Mouse (Mus musculus) 416B (cell line): ENCODE data around the gene Mapk3.

Experiments
- DNase-seq: peaks from one replicate; pipeline ENCODE4 v3.0.0; 2011; ENCODE audit warnings: low read depth

Mapk3 gene

DNA sequence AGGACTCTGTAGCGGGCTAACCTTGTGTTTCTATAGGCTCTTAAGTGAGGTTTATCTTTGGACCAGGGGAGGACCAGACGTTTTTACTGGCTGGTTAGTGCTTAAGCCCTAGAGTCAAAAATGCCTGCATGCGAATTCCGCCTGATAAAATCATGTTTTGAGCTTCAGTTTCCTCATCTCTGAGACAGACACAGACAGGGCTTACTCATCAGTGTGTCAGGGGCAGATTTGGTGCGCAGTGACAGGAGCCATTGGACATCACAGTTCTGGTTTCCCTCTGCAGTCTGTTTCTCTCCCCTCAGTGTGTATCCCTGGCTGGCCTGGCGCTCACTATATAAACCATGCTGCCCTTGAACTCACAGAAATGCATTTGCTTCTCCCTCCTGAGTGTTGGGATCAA is 43.8 kb downstream of the Mapk3 start:
- DNase-seq, result peak; percentile 69

DNA sequence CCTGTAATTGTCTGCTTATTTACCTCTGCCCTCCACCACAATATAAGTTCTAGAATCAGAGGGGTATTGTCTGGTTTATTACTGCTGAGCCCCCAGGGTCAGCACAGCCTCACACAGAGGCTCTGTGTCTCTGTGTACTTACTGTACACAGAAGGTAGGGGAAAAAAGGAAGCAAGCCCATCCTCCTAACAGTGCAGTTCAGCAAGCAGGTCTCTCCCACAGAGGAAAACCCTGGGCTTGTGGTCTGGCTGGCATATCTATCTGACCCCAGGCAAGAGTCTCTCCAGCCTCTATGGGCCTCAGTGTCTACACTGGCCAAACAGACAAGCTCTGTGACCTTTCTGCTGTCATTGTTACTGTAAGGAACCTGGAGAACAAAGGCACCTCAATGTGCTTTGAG is 44.4 kb downstream of the Mapk3 start:
- peak; percentile 74 for DNase-seq

DNA sequence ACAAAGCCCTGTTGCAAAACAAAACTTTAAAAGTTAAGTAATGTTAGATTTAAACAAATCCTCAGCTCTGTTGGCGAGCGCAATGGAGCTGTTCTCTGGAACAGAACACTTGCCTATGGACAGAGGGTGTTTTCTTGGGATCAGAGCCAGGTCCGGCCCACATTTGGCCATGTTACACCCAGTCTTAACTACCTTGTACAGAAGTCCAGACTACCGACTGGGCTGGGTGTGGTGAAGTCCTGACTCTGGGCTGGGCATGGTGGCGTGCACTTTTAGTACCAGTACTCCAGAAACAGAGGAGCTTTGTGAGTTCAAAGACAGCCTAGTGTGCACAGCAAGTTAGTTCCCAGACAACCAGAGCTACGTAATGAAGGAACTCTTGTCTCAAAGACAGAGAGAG is 47.6 kb downstream of the Mapk3 start:
- DNase-seq, result no peak

DNA sequence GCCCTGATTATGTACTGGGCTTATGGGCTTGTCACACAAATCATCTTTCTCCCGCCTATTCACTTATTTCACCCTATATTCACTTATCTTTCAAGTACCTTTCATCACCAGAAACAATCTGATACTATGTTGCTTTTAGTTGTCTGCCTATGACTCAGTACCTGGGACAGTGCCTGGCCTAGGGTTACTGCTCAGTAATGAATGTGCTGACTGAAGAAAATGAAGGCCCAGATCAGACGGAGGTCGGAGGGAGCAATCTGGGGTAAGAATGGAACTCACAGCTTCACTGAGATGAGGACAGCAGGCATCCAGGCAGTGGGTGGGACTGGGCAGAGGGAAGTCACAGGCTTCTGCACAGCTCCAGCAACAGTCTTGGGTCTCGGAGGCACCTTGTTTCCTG is 48.0 kb downstream of the Mapk3 start:
- DNase-seq, result no peak

DNA sequence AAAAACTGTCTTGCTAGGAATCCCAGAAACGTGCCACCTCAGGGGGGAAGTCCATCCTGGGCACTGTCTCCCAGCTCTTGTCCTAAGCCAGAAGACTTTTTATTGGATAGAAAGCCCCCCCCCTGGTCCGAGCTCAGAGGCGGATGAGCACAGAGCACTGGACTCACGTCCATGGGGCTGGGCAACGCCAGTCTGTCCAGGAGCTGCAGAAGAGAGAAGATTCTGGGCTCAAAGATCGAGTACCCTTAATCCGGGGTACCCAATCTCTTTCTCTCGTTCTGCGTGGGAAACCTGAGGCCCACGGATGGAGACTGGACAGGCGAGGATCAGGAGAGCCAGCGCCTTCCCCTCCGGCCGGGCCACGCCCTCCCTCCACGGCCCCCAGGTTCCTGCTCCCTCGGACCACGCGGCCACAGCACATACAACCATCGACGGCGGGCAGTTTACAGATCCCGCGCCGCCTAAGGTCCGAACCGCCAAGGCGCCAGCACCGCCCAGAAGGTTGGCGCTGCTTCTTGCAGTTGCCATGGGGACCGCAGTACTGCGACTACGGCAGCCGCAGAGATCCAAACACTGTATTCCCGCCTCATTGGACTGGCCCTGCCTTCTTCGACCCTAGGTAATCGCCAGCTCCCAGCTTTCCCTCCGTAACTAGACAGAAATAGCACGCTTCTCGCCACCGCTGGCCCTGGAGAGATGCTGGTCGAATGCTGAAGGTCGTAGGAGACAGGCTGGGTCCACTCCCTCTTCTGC is 49.5 kb downstream of the Mapk3 start:
- DNase-seq, result peak; percentile 90

DNA sequence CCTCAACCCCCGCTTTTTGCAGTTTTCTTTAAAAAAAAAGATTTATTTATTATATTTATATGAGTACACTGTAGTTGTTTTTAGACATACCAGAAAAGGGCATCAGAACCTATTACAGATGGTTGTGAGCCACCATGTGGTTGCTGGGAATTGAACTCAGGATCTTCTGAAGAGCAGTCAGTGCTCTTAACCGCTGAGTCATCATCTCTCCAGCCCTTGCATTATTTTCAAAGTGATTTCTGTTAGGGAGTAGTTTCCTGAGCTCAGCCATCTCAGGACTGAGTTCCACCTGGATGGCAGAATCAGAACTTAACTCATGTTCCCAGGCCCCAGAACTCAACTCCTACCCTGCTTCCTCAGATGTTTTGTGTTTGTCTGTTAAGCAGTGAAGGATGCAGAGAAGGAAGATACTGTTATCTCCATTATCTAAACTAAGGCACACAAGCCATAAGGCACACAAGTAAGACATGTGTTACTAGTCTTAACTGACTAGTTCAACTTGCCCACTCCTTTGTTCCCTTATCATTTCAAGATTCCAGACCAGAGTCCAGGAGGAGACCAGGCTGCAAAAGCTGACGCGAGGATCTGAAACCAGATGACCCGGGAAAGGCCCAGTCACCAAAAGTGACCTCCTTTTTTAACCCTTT is 50.4 kb downstream of the Mapk3 start:
- DNase-seq, result peak; percentile 49
